Mouse (Mus musculus) olfactory bulb, adult 2 months (tissue): ENCODE results near the gene Ipo13. TPM values are rescaled to one million over a fixed set of nuclear protein-coding genes. Genes with fewer than 3 reads are reported as not detected.

ENCODE experiments used
- H3K27ac ChIP-seq: fragments of 200-500 bp; 2 replicates; pipeline ENCODE4 v1.5.1; 2012; ENCODE audit warnings: low read depth, low read length; ENCODE audit not compliant: insufficient read depth
- H3K4me1 ChIP-seq: fragments of 200-500 bp; 2 replicates; pipeline ENCODE4 v1.6.1; 2012; ENCODE audit warnings: low read length; ENCODE audit not compliant: control insufficient read depth, insufficient read depth
- H3K4me3 ChIP-seq: fragments of 200-500 bp; 2 replicates; pipeline ENCODE4 v1.5.1; 2012; ENCODE audit warnings: mild to moderate bottlenecking, low read depth, low read length, moderate library complexity; ENCODE audit not compliant: insufficient read depth
- CTCF ChIP-seq: fragments of 200-500 bp; IDR thresholded peaks from 2 replicates; pipeline ENCODE4 v1.5.1; 2012; ENCODE audit warnings: low read depth, mild to moderate bottlenecking, low read length, moderate library complexity; ENCODE audit not compliant: insufficient read depth
- POLR2A ChIP-seq: fragments of 200-500 bp; IDR thresholded peaks from 2 replicates; pipeline ENCODE4 v1.6.1; 2012; ENCODE audit warnings: mild to moderate bottlenecking, low read depth, low read length, moderate library complexity; ENCODE audit not compliant: insufficient read depth
- WGBS: fragments of 180-500 bp; shearing (Covaris S2); methylation state at CpG from one replicate; pipeline ENCODE4 v1.1.7; 2018; 5-methylcytosine and 5-hydroxymethylcytosine counted together
- polyA plus RNA-seq: library from polyadenylated mRNA; stranded (reverse); fragments of >200 nt; gene quantifications from 2 replicates; pipeline ENCODE4 v1.2.4, GENCODE M21; 2012; ENCODE audit warnings: low replicate concordance; ENCODE audit not compliant: missing spikeins, insufficient read depth, insufficient read length

The Ipo13 gene
- polyA plus RNA-seq, 1 experiment = not detected

DNA sequence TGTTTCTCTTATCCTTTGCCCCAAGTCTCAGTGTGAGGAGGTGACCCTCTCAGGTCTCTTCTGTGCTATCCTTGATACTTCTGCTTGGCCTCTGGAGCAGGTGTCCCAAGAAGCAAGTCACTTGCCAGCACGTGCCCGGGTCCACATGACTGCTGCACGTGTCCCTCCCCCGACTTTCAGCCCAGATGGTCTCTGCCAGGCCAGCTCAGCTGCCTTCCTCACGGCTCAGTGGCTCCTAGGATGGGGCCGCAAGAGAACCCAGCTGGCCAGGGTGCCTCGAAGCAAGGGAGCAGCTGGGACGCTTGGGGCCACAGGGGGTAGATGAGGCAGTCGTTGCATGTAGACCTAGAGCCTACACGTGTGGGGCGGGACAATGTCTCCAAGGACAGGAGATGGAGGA is 69.5 kb downstream of the Ipo13 start:
- no peak overlapping the region for H3K27ac ChIP-seq
- peaks cover 10% of the 10 kb centered on the region for H3K4me1 ChIP-seq
- no peak overlapping the region for H3K4me3 ChIP-seq
- TF ChIP-seq CTCF (no peak), POLR2A (no peak)
- 87% methylated on average over 11 of the region's 11 CpGs for WGBS

Other genes with a start within 250 kb of the Ipo13 start
- not detected in 2 replicates for gene Dmap1, start 232.7 kb downstream of the Ipo13 start, polyA plus RNA-seq
- gene Gm12845, start 190.6 kb downstream of the Ipo13 start, polyA plus RNA-seq = not detected in 2 replicates
- gene Klf17, start 149.4 kb downstream of the Ipo13 start, polyA plus RNA-seq = not detected in 2 replicates
- not detected in 2 replicates for gene Slc6a9, start 80.5 kb downstream of the Ipo13 start, polyA plus RNA-seq
- gene Ccdc24, start 42.4 kb downstream of the Ipo13 start, polyA plus RNA-seq = not detected in 2 replicates
- gene B4galt2, start 31.5 kb downstream of the Ipo13 start, polyA plus RNA-seq = not detected in 2 replicates
- gene Atp6v0b, start 27.7 kb downstream of the Ipo13 start, polyA plus RNA-seq = not detected in 2 replicates
- gene Dph2, start 23.0 kb downstream of the Ipo13 start, polyA plus RNA-seq = not detected in 2 replicates
- gene Artn, start 14.8 kb upstream of the Ipo13 start, polyA plus RNA-seq = not detected in 2 replicates
- not detected in 2 replicates for gene St3gal3, start 219.9 kb upstream of the Ipo13 start, polyA plus RNA-seq